Mouse (Mus musculus) kidney, adult 8-10 months (tissue): Measurements from ENCODE around the gene 6430628N08Rik.

ENCODE experiments used
- DNase-seq, 2 experiments: peaks; one replicate each; pipeline ENCODE4 v3.0.0; 2022

6430628N08Rik gene

DNA sequence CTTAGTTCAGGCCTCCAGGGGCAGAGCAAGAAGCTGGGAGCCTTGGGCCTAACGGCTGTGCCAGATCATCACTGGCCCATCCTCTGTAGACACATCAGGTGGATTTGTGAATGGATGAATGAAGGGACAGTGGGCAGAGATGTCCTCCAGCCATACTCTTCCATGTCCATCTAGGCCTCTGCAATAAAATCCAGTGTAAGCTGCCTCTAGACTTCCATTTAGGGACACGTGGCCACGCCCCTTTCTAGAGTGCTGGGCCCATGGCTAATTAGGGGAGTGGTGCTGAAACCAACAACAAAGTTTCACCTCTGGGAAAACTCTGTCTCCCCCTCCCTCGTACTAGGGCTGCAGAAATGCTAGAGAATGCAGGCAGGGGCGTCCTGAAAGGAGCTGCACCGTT, 399 bp upstream of the 6430628N08Rik start:
- no peak for DNase-seq

DNA sequence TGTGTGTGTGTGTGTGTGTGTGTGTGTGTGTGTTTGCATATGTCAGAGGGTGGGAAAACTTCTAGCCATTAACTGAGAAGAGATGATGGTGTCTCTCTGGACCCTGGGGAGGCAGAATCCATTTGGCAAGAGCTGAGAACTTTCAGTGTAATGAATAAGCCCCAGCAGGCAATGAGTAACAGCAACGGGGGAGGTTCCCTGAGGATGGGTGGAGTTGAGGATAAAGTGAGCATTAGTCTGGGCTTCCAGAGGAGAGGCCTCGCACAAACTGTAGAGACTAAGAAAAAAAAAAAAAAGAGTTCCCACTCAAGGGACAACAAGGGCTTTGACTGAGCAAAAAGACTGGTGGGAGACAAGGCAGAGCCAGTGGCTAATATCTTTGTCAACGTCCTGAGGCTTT, 3.8 kb downstream of the 6430628N08Rik start:
- peak; percentile 77 to 86 for DNase-seq

DNA sequence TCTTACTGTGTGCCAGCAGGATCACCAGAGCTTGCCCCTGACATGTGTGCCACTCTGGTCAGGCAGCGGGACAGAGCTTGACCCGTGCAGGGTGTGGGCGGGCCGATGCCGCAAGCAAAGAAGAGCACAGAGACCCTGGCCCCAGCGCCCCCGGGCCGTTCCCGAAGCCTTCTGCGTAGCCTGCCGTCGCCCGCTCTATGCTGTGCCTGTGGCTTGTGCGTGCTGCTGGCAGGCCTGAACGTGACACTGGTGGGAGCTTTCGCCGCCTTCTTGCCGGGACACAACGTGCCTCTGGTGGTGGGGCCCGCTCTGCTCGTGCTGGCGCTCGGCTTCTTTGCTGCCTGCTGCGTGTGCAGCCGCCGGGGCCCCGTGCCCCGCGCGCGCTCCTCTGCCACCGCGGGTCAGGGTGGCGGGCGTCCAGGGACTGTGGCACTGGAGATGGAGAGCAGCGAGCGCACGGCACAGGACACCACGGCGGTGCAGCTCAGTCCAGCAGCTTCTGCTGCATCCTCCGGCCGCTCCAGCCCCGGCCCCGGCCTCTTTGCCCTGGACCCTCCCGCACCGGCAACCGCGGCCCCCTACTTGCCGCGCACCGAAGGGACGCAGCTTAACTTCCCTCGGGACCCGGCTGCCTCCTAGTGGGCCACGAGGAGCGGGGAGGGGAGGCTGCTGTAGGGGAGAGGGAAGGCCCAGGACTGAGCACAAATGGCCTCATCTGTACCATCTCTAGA, 7.6 kb downstream of the 6430628N08Rik start:
- DNase-seq: no peak

DNA sequence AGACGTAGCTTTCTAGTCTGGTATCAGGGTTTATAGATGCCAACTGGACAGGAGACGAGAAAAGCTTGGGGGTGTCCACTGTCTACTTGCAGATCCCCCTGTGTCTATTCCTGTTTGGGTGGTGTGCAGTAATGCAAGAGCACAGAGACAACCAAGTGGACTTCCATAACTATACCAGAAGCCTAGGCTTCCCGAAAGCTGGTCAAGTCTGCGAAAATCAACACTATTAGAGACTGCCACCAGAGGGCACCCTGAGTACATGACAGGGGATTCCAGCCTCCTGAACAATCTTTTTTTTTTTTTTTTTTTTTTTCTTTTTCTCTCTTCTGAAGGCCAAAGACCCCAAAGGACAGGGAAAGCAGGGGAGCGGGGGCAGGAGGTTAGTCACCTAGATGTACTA, 12.4 kb downstream of the 6430628N08Rik start:
- peak; percentile 52 to 85 for DNase-seq

DNA sequence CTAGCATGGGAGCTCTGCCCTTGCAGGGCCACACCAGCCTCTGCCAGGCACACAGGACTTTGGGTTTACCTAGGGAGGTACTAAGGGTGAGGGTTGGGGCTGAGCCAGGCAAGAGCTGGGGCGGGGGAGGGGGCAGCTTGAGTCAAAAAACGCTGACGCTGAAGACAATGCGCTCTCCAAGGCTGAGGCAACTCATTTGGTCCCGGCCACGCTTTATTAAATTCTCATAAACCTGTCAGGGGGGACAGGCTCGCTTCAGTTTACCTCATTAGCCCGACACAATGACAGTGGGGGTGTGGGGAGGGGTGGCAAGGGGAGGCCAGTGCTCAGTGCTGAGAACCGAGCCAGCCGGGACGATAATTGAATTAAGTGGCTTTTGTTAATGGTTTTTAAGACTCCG, 13.9 kb downstream of the 6430628N08Rik start:
- DNase-seq: no peak

DNA sequence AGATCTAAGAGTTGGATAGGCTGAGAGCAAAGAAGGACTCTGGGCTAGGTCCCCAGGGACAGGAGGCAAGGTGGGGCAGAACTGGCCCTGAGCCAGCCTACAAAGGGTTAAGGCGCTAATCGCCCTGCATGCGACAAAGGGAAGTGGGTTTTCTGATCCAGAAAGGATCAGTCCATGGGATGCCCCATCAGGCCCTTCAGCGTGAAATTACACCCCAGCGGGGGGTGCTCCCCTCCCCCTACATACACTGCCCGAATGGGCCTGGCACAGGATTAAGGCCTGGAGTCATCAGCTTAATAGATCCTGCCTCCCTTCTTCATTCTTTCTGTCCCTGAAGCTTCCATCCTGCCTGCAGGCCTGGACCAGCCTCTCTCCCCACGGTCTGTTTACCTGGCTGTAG, 15.2 kb downstream of the 6430628N08Rik start:
- no peak for DNase-seq

DNA sequence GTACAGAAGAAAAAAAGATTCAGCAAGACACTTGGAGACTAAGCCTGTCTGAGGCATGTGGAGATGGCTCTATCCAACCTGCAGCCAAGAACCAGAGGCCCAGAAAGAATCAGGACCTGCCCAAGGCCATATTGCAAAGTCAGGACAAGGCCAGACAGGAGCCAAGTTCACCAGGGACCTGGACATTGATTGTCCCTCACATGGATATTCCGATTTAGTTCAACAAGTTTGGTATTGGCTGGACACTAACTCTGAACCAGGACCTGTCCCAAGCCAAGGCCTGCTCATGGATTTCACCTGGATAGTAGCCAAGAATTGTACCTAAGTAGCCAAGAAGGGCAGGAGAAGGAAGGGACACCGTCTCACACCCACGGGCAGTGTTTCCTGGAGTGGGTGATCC, 16.3 kb downstream of the 6430628N08Rik start:
- DNase-seq: no peak

DNA sequence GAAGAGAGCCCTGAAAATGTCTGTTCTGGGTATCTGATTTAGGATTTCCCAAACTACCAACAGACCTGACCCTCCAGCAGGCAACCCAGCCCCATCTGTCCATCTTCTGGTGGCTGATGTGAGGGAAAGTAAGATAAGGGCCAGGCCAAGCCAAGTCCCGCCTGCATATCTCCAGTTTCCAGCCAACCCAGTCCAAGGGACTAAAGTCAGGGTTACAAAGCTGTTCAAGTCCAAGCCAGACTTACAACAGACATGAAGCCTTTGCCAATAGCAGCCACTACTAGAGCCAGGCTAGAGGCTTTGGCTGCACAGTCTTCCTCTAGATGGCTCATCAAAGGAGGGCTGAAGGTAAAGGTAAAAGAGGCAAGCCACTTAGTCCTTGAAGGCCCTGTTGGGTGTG, 17.5 kb downstream of the 6430628N08Rik start:
- no peak for DNase-seq

DNA sequence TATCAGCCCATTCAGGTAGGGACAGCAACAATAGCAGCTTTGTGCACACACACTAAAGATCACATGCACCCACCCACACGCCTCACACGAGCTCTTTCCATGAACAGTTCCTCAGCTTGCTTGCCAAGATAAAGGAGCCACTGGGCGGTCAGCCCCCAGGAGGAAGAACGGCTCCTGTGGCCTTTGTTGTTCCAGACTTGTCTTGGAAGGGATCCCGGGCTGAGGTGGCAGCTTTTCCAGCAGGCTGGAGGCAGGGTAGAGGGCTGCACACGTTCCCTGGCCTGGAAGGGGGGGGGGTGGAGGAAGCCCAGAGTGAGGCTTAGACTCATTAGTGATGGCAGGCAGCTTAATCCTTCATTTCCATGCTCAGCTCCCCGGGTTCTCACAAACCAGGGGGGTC, 18.2 kb downstream of the 6430628N08Rik start:
- DNase-seq: no peak

DNA sequence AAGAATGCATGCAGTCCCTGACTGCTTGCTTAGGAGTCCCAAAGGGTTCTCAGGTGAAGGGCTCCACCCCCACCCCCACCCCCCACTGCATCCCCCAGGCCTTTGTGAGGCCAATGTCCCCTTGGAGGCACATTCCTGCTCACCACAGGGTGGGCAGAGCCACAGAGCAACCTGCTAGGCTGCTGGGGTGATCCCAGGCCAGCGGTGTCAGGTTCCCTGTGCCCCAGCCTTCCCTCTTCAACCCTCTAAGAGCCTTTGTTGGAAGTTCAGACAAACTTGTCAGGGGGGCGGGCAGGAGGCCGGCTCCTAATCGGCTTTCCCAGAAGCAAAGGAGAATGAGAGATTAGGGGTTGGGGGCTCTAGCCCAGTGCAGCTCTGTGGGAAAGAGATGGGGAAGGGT, 21.1 kb downstream of the 6430628N08Rik start:
- no peak for DNase-seq

DNA sequence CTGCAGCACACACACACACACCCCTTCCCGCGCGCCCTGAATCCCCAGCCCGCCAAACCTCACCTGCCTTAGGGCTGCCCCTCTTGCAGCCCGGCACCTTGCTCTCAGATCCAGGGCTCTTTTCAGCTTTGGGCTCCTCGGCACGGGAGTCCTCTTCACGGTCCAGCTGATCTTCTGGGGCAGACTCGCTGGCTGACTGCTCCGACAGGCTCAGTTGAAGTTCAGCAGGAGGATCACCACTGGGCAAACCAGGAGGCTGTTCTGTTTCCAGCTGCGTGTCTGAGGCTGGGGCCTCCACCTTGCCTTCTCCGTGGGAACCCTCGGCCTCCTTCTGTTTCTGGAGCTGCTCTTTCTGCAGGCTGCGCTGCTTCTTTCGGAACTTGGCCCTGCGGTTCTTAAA, 29.4 kb downstream of the 6430628N08Rik start:
- peak; percentile 33 to 44 for DNase-seq

DNA sequence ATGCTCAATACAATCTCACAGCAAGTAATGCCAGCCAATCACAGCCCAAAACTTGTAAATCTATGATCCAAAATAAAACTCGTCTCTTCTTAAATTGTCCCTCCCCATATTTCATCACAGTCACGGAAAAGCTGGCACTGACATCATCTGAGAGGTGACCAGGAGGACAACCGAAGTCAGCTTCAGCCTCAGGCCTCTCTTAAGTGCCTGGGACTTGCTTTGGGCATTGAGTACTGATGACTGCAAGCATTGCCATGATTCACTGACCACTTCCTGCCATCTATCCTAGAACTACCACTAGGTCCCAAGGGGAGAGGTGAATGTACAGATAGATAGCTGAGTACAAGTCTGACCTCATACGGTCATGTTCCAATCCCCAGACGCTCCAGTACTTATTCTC, 32.2 kb downstream of the 6430628N08Rik start:
- no peak for DNase-seq

DNA sequence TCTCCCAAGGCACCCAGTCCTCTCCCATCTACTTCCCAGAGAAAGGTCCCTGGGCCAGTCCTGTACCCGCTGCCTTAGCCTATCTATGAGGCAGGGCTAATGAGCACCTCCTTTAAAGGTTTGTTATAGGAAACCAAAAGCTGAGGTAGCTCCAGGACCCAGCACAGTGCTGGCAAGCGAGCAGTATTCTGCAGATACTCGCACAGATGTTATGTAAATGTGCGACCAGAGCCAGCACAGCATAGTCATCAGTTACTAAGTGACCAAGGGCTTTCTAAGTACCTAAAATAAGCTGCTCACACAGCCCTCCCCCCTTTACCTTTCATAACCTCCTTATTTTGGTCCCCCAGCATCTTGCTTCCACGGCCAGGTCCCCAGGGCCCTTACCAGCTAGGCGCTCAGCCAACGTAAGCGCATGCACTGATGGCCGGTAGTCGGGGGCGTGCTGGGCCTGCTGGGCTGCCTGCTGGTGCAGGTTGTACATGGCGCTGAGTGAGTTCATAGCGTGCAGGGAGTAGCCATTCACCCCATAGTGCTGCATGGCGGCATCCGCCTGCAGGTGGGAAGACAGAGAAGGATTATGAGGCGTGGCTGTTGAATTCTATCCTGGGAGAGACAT, 32.9 kb downstream of the 6430628N08Rik start:
- DNase-seq: no peak

DNA sequence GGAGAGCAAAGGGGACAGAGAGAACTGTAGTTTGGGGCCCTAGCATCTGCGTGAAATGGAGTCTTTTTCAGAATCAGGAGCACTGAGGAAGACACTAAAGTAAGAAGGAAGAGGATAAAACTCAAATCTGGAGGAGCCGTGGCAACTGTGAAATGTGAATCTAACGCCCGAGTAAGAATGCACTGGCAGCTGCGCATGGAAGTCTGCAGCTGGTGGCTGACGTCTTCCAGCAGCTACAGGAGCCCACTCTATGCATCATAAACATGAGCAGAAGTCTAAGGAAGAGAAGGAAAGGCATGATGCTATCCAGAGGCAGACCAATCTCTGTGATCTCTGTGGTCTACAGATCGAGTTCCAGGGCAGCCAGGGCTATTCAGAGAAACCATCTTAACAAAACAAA, 37.2 kb downstream of the 6430628N08Rik start:
- DNase-seq: no peak

DNA sequence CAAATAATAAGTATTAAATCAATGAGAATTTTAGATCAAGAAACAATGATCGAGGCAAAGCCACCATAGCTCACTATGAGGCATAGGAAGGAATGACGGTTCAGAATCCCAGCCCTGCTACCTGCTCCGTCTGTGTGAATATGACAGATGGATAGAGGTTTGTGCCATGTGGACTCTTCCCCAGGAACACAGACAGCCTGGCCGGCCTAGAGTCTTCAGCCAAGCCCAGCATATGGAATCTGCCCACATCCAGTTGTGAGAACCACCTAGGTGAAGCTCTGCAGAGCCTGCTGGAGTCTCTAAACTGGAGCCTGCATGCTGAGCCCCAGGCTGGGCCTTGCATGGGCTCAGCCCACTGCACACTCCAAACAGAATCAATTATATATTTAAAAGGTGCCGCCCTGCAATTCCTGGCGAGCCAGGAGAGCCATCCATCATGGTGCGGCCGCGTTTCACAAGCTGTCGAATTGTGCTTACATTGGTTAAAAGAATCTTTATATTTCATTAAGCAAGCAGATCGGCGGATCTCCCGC, 41.2 kb downstream of the 6430628N08Rik start:
- DNase-seq: no peak

DNA sequence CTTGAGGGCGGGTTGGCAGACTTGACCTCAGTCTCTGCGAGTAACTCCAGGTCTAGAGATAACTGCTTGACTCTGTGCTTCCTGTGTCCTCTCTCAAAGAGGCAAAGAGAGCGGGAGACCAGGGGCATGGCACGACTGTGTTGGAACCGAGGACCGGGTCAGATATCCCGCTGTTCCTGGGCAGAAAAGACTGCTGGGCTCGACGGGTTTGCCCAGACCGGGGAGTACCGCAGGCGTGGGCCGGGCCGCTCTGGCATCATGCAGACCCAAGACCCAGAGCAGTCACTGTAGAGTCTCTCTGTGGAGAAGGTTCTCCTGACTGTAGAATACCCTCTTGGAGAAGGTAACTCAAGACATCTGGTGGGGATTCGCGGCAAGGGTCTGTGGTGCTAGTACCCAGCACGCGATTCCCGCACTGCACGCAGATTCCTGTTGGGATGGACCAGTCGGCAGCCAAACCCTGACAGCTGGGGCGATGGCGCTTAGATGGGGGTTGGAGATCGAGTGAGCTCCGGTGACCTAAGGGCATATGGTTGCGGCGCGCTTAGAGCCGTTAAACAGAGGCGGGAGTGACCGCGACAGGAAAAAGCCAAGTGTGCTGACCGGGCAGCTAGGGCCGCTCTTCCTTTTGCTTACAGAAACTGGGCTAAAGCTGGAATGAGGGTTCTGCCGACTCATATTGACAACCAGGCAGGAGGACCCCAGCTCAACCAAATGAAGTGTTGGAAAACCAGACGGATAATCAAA, 45.5 kb downstream of the 6430628N08Rik start:
- DNase-seq: no peak

DNA sequence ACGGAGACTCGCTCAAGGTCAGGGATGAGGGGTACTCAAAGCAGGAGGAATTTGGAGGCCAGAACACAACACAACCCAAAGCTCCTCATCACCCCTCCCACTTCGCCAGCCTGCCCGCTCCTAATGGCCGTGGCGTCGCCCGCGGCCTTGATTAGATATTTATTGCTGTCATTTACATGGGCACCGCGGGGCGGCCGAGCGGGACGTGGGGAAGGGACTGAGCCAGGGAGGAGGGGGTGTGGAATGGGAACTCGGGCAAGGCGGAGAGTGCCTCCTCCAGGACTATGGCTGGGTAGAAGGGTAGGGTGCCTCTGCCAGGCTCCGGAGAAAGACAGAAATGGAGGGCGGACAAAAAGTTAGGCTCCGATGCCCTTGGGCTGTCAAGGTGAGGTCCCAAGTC, 46.2 kb downstream of the 6430628N08Rik start:
- no peak for DNase-seq

DNA sequence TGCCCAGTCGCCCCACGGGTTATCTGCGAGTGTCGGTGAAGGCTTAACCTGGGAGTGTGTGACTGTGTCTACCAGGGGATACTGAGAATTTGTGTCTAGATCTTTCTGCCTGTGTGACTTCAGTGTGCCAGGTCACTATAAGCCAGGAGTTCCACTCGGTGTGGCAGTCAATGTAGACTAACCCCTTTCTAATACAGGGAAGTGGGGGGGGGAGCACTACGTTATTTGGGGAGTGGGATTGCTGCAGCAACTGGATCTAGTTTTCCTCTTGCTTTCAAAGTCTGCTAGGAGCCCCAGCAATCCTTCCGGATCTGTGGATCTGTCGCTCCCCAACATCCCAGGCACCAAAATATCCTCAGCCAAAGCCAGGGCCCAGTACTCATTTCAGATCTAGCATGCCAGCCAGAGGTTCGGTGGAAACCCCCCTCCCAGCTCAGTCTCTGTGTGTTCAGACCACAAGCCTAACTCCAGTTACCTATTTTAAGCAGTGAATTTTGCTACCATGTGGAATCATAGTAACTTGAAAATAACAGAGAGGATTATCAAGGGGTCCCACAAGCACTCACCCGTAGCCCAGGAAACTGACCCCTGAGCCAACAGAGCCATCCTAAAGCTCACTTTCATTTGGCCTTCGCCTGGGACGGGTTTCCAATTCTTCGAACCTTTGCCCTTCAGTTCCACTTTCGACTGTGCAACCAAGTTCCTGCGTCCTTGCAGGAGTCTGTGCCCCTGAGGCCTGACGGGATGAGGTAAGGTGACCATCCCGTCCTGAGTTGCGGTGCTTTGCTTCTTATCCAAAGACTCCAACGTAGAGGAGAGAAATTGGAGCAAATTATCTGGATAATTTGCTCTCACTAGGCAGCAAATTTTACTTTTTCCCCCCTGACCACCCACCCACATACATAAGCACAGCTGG, 46.9 kb downstream of the 6430628N08Rik start:
- no peak for DNase-seq

DNA sequence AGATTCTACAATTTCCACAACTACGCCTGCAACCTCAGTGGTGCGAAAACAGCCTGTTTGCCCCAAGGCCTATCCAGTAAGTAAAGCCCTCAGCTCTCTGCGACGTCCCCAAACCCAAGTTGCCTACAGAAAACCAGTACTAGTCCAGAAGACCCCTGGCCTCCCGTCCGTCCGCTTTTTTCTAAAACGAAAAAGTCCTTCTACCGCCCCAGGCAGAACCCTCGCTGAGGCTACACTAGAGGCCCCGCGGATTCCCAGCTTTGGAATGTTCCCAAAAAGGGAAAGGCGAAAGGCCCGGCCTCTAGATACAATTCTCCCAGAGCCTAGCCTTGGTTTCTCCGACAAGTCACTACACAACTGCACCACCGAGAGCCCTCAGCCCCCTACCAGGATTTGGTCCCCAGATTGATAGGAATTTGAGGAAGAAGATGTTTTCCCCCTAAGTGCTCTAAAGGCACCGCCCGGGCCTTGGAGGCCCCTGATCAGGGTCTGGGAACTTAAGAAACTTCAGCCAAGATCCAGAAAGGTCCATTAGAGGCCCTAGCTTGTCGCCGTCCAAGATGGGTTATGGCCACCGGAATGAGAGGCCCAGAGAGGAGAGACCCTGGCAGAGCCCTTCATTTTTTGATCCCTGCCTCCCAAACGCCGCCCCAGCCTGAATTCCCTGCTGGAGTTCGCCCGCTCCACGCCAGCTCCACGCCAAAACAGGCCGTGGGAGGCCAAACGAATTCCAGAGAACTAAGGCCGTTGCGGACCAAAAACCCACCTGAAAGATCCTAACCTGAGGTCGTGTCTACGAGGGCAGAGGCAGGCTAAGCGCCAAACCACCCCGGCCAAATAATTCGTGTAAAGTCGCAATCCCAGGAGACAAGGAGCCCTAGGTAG, 48.1 kb downstream of the 6430628N08Rik start:
- DNase-seq: peak in 1 of 2 experiments; percentile 22

DNA sequence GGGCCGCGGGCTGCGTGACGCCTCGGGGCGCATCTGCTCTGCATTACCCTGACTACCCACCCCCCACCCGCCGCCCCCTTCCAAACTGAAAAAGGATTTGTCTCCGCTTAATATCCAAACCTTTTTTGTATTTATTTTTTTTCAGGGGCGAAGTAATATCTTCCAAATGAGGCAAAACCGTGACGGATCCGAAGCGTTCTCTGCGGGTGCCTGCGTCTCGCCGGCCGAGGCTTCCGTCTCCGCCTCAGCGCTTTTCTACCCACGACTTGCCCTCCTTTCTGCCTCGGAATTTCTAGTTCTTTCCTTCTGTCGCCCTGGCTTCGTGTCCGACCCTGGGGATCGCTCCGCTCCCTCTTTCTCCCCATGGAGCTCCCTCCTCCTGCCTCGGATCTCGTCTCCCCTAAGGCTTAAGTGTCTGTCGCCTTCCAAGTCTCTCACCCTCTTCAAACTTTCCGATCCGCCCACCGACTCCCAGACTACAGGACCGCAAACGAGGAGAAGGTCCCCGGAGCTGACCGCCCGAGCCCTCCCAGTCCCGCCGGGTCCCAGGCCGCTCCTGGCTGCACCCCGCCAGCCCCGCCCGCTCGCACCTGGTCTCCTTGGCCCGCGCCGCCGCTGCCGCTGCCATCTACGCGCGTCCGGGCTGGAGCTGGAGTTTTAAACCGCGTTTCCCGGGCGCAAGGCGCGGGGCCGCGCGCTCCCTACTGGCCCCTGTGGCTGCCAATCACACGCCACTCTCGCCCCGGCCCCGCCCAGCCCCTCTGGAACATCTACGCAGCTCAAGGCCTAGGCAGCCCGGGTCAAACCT, 49.0 kb downstream of the 6430628N08Rik start, which contains the start of gene Dmbx1:
Dmbx1 (minus strand) TSS at position 632 of the 808 bp plus-strand sequence.
- no peak for DNase-seq

DNA sequence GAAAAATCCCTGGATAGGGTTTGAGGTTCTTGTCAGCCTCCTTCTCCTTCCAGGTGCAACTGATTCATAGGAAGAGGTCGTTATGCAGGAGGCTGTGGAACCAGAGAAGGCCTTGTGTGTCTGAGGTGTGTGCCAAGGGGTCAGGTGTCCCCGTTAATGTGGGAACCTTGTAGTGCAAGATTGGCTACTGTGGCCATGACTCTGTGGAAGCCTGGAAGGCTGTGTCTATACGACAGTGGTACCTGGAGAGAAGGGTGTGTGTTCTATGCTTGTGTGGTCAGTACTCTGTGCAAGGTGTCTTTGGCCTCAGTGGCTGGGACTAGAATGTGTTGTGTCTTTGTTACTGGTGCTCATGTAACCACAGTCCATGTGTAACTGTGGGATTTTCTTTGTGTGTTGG, 50.2 kb downstream of the 6430628N08Rik start:
- DNase-seq: no peak
